Mouse (Mus musculus): ENCODE measurements around the gene Fem1a. TPM values are rescaled to one million over a fixed set of nuclear protein-coding genes. Genes with fewer than 3 reads are reported as not detected.

Fem1a gene
- total RNA-seq (2017): 13.2 to 22.7 TPM (median 13.6 TPM) in 3 replicates

DNA sequence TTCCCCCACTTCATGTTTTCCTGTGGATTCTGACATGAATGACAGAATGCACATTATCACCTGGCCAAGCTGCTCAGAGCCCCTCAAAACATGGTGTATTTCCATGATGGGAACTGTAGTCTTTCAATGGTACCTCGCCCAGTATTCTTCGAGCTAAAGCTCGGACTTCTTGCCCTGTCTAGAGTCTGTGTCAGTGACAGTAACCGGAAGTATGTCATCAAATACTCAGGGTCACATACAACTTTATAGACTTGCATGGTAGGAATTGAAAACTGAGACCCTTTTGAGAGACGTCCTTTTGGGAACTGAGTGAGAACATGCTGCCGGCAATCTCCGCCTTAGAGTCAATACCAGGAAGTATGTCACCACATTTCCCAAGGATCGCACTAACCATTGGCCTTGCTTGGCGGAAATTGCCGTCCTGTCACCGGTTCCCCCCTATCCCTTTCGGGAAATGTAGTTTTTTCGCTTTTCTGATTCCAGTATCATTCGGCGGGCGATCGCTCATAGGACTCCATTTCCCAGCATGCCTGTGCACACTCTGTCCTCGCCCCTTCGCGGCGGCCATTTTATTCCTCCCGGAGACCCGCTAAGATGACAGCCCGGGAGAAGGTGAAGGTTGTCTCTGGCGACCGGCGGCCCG is at the start of gene Fem1a:
Gene Fem1a (plus strand): TSS at position 572 of the 643 bp plus-strand sequence.
- peak; percentile 84 for ATAC-seq (replicated peaks; ENCODE audit: insufficient number of reproducible peaks, low FRiP score, low TSS enrichment, poor library complexity, severe bottlenecking)

DNA sequence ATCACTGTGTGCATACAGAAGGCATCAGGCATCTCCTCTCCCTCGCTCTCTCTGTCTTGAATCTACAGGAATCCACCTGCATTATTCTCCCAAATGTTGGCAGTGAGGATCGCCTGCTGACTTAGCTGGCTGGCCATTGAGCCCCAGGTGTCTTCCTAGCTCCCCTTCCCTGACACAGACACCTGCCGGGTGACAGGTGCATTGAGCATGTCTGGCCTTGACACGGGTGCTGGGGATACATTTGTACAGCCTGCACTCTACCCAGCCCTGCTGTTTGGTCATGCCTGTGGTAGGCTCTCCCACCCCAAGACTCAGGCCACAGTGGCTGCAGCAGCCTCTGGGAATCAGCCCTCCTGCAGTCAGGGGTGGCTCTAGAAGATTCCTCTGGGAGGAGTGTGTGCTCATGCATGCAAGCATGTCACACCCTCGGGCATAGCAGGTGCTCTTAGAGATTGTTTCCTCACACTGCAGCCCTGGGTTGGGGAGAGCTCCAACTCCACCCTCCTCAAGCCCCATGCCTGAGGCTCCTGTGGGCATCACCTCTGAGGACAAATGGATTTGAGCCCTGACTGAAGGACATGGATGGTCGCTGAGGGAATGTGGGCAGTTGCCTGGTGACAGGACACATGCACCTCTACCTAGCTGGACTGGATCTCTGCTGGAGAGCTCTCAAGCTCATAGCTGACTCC is 49.5 kb upstream of the Fem1a start:
- ATAC-seq (replicated peaks; ENCODE audit: insufficient number of reproducible peaks, low FRiP score, low TSS enrichment, poor library complexity, severe bottlenecking): no peak

DNA sequence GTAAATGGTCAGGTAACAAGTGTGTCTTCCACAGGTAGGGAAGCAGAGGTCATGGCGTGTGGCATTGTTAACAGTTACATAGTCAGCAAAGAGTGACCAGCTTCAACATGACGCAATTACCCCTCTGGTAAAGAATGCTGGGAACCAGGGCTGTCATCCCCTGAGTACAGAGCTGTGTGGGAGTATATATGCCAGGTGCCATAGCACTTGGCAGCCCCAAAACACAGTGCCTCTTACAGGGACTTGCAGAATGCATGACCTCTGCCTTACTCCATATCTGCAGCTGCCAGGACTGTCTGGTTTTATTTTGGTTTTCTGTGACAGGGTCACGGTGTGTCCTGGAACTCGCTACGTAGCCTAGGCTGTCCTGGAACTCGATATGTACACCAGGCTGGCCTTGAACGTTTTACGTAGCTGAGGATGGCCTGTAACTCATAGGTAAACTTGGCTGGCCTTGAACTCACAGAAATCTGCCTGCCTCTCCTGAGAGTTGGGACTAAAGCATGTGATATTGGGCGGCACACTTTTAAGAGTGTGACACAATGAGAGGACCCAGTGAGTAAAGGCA is 48.6 kb upstream of the Fem1a start:
- ATAC-seq (replicated peaks; ENCODE audit: insufficient number of reproducible peaks, low FRiP score, low TSS enrichment, poor library complexity, severe bottlenecking): no peak

DNA sequence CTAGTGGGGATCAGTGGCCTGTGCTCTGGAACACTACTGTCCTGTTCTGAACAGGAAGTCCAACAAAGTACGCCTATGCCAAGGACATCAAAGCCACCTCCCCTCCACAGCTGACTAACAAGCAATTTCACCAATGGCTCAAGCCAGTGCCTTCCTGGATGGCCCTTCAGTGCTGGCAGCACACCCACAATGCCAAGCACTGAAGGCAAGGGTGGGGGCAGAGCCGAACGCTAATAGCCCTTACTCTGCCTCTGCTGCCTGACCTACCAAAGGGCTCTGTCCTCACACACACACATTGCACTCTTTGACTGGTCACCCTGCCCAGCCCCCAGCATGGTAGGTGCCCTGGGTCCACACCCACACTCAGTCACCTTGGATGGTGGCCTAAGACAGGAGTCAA is 47.8 kb upstream of the Fem1a start:
- ATAC-seq (replicated peaks; ENCODE audit: insufficient number of reproducible peaks, low FRiP score, low TSS enrichment, poor library complexity, severe bottlenecking): no peak

DNA sequence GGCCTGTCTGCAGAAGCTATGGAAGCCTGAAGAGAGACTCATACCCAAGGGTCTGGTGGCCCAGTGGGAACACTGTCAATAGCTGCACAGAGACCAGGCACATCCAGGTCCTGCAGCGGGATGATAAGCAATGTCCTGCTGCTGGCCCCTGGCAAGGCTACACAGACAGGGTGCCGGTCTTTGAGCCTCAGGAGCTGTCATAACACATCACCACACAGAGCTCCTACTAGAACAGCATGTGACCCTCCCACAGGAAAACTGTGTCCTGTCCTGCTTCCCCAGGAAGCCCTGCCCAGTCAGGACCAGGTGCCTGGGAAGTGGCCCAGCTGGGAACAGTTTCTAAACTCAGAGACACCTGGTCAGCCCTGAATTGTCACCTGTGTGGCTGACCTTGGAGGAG is 45.5 kb upstream of the Fem1a start:
- ATAC-seq (replicated peaks; ENCODE audit: insufficient number of reproducible peaks, low FRiP score, low TSS enrichment, poor library complexity, severe bottlenecking): no peak

DNA sequence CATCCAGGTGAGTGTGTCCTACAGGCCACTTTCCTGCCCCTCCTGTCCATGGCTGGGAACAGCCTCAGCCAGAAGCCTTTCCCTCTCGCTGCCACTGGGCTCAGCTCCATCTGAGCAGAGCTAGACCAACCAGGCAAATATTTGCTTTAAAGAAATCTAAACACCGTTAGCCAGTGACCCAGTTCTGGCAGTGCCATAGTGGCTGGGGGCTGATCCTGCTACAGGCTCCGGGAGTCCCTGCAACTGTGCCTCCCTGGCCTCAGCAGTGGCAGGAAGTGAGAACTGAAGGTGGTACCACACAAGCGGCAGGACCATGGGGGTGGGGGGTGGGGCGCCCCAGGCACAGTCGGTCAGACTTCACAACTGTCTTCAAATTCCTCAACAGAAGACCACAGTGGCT is 43.9 kb upstream of the Fem1a start:
- ATAC-seq (replicated peaks; ENCODE audit: insufficient number of reproducible peaks, low FRiP score, low TSS enrichment, poor library complexity, severe bottlenecking): no peak

DNA sequence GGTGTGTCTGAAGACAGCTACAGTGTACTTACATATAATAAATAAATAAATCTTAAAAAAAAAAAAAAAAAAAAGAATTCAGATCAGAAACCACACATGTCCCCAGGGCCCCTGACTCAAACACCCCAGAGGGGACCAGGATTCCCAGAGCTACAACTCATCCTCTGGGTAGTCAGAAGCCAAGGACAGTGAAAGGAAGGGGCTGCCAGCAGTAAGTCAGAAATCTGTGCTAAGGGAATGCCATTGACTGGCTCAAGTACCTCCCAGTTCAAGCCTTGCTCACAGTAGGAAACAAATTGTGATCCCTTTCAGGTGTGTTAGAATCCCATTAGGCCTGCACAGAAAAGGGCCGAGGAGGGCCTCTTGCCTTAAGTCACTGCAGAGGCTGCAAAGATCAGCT is 42.4 kb upstream of the Fem1a start:
- no peak for ATAC-seq (replicated peaks; ENCODE audit: insufficient number of reproducible peaks, low FRiP score, low TSS enrichment, poor library complexity, severe bottlenecking)

DNA sequence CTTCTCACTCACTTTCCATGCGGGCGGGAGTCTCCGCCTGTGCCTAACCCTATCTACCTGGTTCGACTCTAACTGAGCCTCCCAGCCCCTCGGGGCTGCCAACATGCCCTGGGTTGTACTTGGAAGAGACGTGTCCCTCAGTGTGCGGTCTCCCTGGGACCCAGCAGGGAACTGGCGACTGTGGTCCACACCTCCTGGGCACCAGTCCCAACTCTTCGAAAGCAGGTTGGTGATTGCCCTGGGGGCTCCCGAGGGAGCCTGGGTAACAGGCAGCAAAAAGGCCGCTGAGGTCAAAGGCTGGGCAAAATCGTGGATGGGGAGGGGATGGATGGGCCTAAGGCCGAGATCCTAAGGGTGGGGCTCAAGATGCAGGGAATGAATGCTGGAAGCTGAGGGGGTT is 38.9 kb upstream of the Fem1a start:
- ATAC-seq (replicated peaks; ENCODE audit: insufficient number of reproducible peaks, low FRiP score, low TSS enrichment, poor library complexity, severe bottlenecking): no peak

DNA sequence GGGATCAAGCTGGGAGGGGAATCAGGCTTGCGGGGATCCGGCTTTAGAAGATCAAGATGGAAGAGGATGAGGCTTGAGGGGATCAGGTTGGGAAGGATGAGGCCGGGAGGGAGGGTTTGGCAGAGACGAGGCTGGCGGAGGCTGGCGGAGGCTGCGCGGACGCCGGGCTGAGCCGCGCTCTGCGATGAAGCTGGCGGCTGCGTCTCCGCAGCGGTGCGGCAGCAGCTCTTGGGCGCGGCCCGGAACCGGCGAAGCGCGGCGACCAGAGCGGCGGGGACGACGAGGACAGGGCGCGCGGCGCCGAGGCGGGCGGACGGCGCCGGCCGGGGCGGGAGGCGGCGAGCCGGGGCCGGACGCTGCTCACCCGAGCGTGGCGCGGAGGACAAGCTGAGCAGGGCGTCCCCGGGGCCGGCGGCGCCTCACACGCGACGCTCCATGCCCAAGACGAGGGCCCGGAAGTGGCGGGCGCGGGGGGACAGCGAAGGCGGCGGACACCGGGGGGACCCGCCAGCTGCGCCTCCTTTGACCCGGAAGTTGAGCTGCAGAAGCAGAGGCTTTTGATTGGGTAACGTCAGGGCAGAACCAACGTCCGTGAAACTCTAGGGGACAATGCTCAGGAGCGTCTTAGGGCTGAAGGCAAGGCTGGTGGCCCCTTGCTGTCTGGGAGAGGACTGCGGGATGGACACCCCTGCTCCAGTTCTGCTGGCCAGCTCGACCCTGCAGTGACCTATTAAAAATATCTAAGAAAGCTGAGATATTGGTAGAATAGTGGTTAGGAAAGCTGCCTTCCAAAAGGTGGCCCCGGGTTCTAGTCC is 38.0 kb upstream of the Fem1a start, which contains the start of gene Dpp9:
Gene Dpp9 (minus strand): TSS at position 529 of the 815 bp plus-strand sequence.
- peak; percentile 96 for ATAC-seq (replicated peaks; ENCODE audit: insufficient number of reproducible peaks, low FRiP score, low TSS enrichment, poor library complexity, severe bottlenecking)

DNA sequence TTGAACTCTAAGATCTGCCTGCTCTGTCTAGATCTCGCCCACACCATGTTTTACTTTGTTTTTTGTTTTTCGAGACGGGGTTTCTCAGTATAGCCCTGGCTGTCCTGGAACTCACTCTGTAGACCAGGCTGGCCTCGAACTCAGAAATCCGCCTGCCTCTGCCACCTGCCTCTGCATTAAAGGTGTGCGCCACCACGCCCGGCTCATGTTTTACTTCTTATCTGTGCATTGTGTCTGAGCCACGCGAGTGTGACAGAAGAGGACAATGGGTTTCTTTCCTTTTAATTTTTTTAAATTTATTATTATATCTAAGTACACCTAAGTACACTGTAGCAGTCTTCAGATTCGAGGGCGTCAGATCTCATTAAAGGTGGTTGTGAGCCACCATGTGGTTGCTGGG is 37.4 kb upstream of the Fem1a start:
- no peak for ATAC-seq (replicated peaks; ENCODE audit: insufficient number of reproducible peaks, low FRiP score, low TSS enrichment, poor library complexity, severe bottlenecking)

DNA sequence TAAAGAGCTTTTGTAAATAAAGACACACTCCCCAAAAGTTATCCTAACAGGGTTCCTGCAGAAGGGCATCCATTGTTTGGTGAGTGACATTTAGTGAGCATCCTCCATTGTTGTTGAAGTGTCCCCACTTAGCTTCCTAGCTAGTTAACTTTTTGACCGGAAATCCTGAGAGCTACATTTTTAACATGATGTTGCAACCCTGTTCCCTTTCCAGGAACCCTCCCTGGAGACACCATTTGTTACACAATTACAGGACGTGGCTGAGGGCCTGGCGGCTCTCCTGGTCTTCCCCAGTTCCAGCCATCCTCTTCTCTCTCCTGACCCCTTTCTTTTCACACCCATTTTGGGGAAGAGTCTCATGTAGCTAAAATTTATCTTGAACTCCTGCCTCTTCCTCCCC is 36.8 kb upstream of the Fem1a start:
- ATAC-seq (replicated peaks; ENCODE audit: insufficient number of reproducible peaks, low FRiP score, low TSS enrichment, poor library complexity, severe bottlenecking): no peak

DNA sequence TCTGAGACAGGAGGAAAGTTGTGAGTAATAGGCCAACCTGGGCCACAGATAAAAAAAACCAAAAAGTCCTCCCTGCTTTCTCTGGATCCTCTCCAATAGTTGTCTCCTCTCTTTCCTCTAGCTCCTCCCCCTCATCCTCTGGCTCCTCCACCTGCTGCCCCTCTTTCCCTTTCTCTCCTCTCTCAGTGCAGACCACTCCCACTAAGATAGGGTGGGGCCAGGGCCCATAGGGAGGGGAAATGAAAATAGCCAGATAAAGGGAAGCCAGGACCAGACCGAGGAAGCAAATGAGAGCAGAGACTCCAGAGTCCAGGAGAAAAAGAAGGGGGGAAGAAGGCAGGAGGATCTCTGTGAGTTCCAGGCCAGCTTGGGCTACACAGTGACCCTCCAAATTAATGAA is 31.7 kb upstream of the Fem1a start:
- no peak for ATAC-seq (replicated peaks; ENCODE audit: insufficient number of reproducible peaks, low FRiP score, low TSS enrichment, poor library complexity, severe bottlenecking)

DNA sequence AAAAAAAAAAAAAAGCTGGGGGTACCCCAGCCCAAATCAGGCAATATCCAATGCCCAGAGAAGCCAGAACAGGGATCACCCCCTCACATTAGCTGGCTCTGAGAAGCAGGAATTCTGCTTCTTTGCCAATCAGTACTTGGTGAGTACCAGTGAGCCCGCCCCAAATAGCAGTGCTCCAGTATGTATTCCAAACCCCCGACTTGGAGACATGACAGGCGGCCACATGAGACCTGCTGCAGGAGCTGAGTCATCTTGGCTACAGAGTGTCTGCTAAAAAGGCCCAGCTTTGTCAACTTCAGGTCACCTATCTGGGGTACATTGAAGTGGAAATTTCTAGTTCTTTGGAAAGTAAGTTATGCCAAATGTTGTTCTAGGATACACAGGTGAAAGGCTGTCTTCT is 30.0 kb upstream of the Fem1a start:
- no peak for ATAC-seq (replicated peaks; ENCODE audit: insufficient number of reproducible peaks, low FRiP score, low TSS enrichment, poor library complexity, severe bottlenecking)

DNA sequence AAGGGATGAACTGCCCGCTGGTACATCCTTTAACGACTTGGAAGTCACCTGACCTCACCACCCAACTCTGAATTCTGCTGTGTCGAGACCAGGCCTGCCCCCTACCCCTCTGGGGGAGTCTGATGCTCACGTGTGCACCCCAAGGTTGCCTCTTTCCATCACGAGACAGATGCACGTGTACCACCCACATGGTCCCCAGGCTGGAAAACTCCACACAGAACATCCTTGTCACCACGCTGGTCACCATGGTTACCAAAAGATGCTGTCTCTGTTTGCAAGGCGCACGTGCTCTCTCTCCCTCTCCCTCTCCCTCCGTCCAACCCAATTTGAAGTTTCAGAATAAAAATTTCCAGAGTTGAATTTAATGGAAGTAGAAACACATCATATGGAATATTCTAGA is 26.7 kb upstream of the Fem1a start:
- ATAC-seq (replicated peaks; ENCODE audit: insufficient number of reproducible peaks, low FRiP score, low TSS enrichment, poor library complexity, severe bottlenecking): no peak

DNA sequence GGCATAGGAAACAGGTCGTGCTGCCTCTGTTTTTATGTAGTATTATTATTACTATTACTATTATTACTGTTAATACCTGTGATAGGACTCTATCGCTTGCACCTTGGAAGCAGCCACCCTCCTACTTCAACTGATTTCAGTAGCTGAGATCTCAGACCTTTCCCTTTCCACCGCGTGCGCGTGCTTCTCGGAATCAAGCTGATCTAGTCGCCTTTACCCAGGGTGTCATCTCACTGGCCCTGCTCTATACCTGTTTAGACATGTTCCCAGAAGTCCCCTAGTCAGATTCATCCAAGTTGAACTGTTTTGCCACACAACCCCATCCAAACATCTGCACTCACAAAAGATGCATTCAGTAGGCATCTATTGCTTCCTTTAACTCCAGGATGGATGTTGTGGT is 23.2 kb upstream of the Fem1a start:
- ATAC-seq (replicated peaks; ENCODE audit: insufficient number of reproducible peaks, low FRiP score, low TSS enrichment, poor library complexity, severe bottlenecking): no peak

DNA sequence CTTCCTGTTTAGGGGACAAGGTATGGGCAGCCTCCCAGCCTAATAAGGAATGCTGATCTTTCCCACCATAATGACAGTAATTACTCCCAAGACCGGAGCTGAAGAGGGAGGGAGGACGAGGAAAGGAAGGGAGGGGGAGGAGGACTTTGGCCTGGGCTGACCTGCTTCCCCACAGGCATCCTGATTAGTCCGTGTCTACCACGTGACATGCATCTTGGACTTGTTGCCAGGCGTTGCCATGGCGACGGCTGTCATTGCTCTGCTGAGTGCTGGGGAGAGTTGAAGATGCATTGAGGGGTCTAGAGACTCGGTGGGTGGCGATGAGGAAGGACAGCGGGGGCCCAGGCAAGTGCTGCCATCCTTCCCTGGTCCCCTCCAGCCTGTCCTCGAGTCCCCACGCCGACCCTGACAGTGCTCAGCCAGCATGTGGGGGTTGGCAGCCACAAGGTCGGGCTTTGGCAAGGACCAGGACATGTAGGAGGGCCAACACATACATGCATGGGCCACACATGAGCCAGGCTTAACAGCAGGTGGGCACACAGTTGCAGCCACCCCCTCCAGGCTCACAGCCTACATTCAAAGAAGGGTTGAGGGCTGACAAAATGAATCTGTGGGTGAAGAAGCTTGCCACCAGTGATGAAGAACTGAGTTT is 22.7 kb upstream of the Fem1a start:
- no peak for ATAC-seq (replicated peaks; ENCODE audit: insufficient number of reproducible peaks, low FRiP score, low TSS enrichment, poor library complexity, severe bottlenecking)

DNA sequence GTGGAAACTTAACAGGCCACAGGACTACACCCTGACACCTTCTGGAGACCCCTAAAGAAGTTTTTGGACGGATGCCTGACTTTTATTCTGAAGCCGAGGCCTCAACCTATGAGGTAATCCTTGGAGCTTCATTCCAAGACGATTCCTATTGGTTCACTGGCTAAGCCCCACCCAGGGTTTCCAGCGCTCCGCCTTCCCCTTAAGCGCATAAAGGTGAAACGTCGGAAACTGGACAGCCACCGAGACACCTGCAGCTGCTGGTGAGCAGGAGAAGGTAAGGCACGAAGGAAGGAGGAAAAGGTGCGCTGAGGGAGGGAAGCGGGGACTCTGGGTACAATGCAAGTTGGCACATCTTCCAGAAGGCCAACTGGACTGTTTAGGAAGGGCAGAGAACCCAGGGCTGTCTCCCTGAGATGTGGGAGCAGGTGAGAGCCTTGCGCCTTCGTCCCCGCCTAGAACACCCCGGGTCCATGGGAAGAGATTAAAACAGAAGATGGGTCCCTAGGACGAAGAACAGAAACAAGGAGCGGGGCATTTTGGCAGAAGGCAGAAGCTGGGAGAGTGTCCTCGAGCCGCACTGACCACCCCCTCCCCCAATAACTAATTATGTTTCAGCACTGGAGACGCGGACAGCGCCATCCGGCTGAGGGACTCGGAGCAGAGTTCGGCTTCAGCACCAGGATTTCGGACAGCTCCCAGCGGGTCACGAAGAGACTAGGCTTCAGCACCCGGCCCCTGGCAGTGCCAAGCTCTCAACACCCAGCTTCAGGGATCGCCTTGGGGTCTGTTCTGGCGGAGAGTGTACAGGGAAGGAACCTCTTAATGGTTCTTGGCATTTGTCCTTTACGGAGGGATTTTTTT is 14.8 kb upstream of the Fem1a start:
- ATAC-seq (replicated peaks; ENCODE audit: insufficient number of reproducible peaks, low FRiP score, low TSS enrichment, poor library complexity, severe bottlenecking): peak; percentile 83; the same call in 1 of the 2 replicates

DNA sequence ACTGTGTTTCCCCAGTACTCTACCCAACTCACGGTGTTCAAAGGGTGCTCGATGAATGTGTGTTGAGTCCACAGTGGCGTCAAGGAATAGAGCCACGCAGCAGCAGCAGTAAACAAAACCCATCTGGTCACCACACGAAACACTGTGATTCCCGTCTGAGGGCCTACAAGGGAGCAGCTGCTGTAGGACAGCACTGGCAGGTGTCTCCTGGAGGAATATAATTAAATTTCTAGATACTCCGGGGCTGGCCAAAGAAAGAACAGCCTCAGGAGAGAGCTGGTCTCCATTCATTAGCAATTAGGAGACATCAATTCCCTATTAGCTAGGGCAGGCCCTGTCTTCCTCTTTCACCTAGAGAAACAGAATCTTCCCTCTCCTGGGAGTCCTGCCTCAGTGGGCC is 11.0 kb upstream of the Fem1a start:
- ATAC-seq (replicated peaks; ENCODE audit: insufficient number of reproducible peaks, low FRiP score, low TSS enrichment, poor library complexity, severe bottlenecking): no peak
